In the genomic region with DNA sequence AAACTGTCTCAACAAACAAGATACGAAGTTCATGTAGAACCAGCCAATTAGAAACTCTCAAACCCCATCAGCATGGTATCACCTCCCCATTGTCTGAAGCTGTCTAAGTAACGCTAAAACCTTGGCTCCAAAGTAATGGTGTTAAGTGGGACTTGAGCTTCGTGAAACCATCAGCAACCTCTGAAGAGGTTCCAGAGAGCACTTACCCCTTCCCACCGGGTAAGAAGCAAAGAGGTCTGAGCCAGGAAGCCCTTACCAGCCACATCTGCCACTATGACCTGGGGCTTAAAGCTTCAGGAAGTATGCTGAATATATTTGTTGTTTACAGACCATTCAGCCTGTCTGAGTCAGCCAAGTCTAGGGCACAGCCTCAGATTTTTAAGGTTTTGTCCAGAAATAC, we compare ENCODE assay signal across 18 mouse cellular contexts. TPM values are rescaled to one million over a fixed set of nuclear protein-coding genes. Genes with fewer than 3 reads are reported as not detected.
"Had no signal": no experiment of that assay in that cellular context is flagged by ENCODE, and none has a peak within 500 bp of the region (broad histone marks: within the 10 kb centered on the region; RNA-seq: fewer than 3 reads in every experiment).

No protein-coding gene starts in this region.

- H3K27ac ChIP-seq: liver, embryonic 12.5 days; liver, embryonic 14.5 days; lung, embryonic 15.5 days; midbrain, embryonic 10.5 days; midbrain, embryonic 12.5 days; midbrain, embryonic 15.5 days; neural tube, embryonic 13.5 days; neural tube, embryonic 15.5 days had no signal

- H3K4me3 ChIP-seq: liver, embryonic 12.5 days; lung, embryonic 15.5 days; midbrain, embryonic 10.5 days; midbrain, embryonic 12.5 days; midbrain, embryonic 15.5 days; myocyte; neural tube, embryonic 13.5 days; neural tube, embryonic 15.5 days had no signal

- ATAC-seq: liver, embryonic 12.5 days; midbrain, embryonic 15.5 days had no signal

- H3K27me3 ChIP-seq: liver, embryonic 12.5 days; lung, embryonic 15.5 days; midbrain, embryonic 12.5 days; midbrain, embryonic 15.5 days; neural tube, embryonic 13.5 days; neural tube, embryonic 15.5 days had no signal

- H3K9ac ChIP-seq: liver, embryonic 12.5 days; liver, embryonic 14.5 days; lung, embryonic 15.5 days; midbrain, embryonic 12.5 days; midbrain, embryonic 15.5 days; neural tube, embryonic 13.5 days; neural tube, embryonic 15.5 days had no signal

- H3K4me2 ChIP-seq: liver, embryonic 12.5 days; lung, embryonic 15.5 days; midbrain, embryonic 12.5 days; midbrain, embryonic 15.5 days; neural tube, embryonic 13.5 days; neural tube, embryonic 15.5 days had no signal

- DNase-seq: lung, postnatal 10 days; retina, postnatal 1 day; right cerebral cortex, adult 18-20 months; right cerebral cortex, postnatal 25 days; right cerebral cortex, postnatal 4 days; spleen, adult 18-20 months; thymus, adult 18-20 months; thymus, postnatal 14 days; thymus, postnatal 36 days had no signal

- H3K9me3 ChIP-seq: liver, embryonic 12.5 days; lung, embryonic 15.5 days; midbrain, embryonic 10.5 days; midbrain, embryonic 12.5 days; midbrain, embryonic 15.5 days; neural tube, embryonic 13.5 days; neural tube, embryonic 15.5 days had no signal

RNA-seq across cellular contexts. Expression of a gene that starts 23.8 kb away (rescaled TPM):
- polyA plus RNA-seq: liver, embryonic 14.5 days had no signal
